In genomic region chr19:40415725-40416124, GRCm38 (mm10) we compare ENCODE assay signal across 14 mouse cellular contexts.
"Had no signal": no experiment of that assay in that cellular context is flagged by ENCODE, and none has a peak within 500 bp of the region (broad histone marks: within the 10 kb centered on the region; RNA-seq: fewer than 3 reads in every experiment).

No protein-coding gene starts in this region.

- H3K4me3 ChIP-seq: left cerebral cortex, adult 2 months; limb, embryonic 10.5 days; liver, embryonic 15.5 days; megakaryocyte, embryonic 14.5 days; midbrain, embryonic 15.5 days; neural tube, embryonic 12.5 days; stomach, embryonic 15.5 days had no signal

- H3K4me2 ChIP-seq: lung, embryonic 14.5 days; midbrain, embryonic 11.5 days; midbrain, embryonic 15.5 days; neural tube, embryonic 12.5 days; stomach, embryonic 15.5 days had no signal

- H3K4me1 ChIP-seq: megakaryocyte, embryonic 14.5 days had no signal

- H3K27ac ChIP-seq: neural tube, embryonic 12.5 days had no signal

- H3K36me3 ChIP-seq: limb, embryonic 10.5 days; liver, embryonic 15.5 days; midbrain, embryonic 15.5 days; neural tube, embryonic 12.5 days; stomach, embryonic 15.5 days had no signal

- DNase-seq: right cerebral cortex, postnatal 4 days; spleen, adult 18-20 months; thymus, postnatal 36 days had no signal

- H3K9me3 ChIP-seq: limb, embryonic 10.5 days; liver, embryonic 15.5 days; megakaryocyte, embryonic 14.5 days; midbrain, embryonic 15.5 days; neural tube, embryonic 12.5 days; stomach, embryonic 15.5 days had no signal

- H3K9ac ChIP-seq: liver, embryonic 15.5 days; lung, embryonic 14.5 days; midbrain, embryonic 15.5 days; neural tube, embryonic 12.5 days; stomach, embryonic 15.5 days had no signal

- ATAC-seq: inflammation-experienced regulatory T-cells, adult 6 months; intestine, postnatal 0 days; midbrain, embryonic 15.5 days had no signal

- H3K27me3 ChIP-seq: liver, embryonic 15.5 days; midbrain, embryonic 15.5 days; neural tube, embryonic 12.5 days; stomach, embryonic 15.5 days had no signal
